Mouse (Mus musculus) spleen, adult 2 months (tissue): ENCODE measurements around the gene Klk10.

ENCODE experiments used
- CTCF ChIP-seq: fragments of 200-500 bp; IDR thresholded peaks from 2 replicates; pipeline ENCODE4 v1.5.1; 2011; ENCODE audit warnings: mild to moderate bottlenecking, inconsistent platforms; ENCODE audit not compliant: insufficient read depth, insufficient read length, insufficient replicate concordance; ENCODE audit errors: extremely low read depth
- POLR2A ChIP-seq: fragments of 200-500 bp; IDR thresholded peaks from 2 replicates; pipeline ENCODE4 v1.6.1; 2011; ENCODE audit warnings: low read depth, low read length, inconsistent platforms

DNA sequence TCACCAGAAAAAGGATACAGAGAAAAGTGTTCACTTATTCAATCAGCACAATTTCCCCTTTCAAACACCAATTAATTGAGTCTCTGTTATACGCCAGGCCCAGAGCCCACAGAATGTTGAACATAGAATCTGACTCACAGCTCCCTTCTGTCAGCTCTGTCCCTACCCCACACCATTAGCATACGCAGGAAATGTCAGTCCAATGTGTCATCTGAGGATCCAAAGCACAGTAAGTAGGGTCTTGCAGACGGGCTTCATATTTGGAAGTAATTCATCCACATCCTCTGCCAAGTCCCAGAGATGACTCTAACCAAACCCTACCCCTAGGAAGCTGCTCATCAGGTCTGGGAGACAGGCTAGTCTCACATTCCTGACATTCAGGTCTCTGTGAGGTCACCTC is 7.3 kb downstream of the Klk10 start:
- no peak for TF ChIP-seq CTCF
- no peak for TF ChIP-seq POLR2A
